Mouse (Mus musculus) cerebellum, adult (tissue): ENCODE data around the gene Scel.

Source experiments
- ATAC-seq: cut with Nextera tagmentation; 2 replicates; pipeline ENCODE4 v1.9.2; 2017; ENCODE audit warnings: mild to moderate bottlenecking, moderate library complexity, mixed read lengths; ENCODE audit not compliant: insufficient number of reproducible peaks, low FRiP score, low TSS enrichment

Scel gene

DNA sequence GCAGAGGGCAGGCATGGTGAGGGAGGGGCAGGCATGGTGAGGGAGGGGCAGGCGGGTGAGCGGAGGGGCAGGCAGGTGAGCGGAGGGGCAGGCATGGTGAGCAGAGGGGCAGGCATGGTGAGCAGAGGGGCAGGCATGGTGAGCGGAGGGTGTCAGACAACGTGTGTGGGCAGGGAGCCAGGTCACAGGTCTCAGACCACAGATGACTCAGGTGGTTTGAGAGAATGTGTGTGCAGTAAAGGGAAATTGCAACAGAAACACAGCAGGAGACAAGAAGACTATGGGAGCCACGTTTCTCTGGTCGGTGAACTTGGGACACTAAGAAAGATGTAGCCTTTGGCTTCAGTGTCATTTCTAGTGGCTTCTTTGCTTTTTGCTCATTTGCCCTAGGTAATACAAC lies 8.6 kb upstream of the Scel start:
- ATAC-seq: no peak

DNA sequence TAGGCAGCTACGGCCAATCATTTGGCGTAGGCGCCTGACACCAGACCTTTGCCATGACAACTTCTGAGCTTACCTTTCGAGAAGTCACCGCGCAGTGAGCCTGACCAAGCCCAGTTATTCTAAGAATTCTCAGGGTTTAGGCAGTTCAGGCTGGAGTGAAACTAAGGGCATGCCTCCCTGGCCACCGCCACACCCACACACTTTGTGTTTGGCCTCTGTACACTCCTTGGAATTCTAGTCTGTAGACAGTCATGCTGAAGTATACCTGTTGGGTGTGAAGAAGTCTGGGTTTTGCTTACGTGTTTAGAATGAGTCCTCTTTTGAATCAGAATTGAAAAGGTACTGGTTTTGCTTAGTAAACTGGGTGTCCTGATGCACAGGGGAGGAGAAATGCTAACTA lies 3.6 kb upstream of the Scel start:
- no peak for ATAC-seq

DNA sequence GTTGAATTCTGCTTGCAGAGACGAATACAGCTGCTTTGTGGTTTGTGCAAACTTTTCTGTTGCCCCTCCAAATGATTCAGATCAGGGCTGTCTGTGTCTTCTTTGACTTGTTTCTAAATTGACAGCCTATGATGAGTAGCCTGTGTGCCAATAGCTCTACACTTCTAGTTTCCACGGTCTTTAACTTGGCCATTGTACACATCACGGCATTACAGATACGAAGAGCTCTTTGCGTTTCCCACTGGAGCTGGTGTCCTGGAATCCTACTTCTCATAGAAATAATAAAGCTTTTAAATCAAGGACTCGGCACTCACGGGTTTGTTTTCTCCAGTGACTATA lies 300 bp downstream of the Scel start:
- no peak for ATAC-seq

DNA sequence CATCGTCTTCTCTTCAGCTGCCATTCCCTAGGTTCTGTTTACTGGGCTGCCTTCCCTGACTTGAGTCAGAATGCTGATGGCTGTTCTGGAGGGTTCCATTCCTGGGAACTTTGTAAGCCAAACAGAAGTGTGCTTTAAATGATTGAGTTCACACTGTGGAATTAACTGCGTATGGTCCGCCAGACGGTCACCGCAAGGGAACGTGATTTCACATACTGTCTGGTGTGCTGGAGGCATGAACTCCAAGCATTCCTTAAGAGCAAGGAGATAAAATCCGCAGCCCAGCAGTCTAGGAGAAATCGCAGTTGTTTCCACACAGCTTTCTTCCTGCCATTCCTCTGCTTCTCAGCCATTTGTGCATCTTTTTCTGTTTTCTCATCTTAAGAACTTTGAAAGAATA lies 2.3 kb downstream of the Scel start:
- no peak for ATAC-seq

DNA sequence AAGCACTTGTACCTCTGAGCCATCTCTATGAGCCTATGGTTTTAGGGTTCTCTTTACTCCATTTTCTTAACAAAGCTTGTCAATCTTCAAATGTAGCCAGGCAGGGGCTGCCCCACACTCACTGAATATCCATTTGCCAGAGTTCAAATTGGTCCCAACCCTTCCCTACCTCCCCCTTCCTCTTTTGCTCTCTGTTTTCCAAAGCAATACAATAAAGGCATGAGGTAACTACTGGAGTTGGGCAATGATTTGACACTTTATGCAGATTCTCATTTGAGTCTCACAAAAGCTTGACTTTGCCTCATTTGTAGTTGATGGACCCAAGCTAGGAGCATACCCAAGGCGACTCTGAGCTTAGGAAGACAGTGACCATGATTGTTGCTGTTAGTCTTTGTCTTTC lies 13.1 kb downstream of the Scel start:
- ATAC-seq: no peak

DNA sequence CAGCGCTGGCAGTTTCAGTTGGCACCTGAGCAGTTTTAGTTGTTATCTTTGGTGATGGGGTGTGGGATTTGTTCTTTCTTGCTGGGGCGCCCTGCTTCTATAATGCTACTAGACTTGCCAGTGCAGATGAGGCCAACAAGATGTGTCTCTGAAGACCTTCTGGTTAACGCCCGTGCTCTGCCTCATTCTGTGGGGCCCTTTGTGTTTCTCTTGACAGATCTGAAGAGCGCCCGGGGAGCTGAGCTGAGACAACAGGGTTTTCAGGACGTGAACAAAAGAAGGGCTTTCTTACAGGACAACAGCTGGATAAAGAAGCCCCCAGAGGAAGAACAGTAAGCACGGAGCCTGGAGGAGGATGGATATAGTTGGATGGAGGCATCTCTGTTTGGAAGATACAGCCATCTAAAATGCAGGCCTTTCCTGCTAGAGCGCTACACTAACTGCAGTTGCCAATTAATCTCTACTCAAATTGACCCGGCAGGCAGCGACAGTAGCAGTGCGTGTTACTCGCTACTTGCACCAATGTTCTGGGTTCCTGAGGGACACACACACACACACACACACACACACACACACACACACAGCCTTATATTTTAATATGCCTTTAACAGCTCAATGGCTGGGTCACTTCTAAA lies 16.7 kb downstream of the Scel start:
- ATAC-seq: no peak

DNA sequence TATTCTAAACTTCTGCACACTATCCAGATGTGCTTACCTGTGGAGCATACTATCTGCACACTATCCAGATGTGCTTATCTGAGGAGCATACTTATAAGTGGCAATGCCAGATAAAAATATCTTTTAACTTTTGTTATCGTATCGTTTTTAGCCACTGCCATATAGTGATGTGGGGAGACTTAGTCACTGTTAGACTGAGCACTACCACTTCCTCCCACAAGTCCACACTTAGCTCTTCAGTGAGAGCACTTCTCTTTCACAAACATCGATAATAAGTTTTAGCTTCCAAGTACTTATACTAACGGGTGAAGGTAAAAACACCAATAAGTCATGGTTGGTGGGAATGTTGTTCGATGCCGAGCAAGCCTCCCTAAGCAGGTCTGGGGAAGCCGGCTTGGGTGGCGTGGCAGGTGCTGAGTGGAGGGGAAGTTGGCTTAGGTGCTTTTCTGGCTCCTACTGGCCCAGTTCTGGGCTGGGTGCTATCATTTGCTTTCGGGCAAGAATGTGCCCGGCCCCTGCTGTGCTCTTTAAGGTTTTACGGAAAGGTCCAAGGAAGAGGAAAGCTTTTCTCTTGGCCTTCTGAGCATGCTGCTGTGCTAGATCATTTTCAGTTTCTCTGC lies 18.7 kb downstream of the Scel start:
- ATAC-seq: no peak

DNA sequence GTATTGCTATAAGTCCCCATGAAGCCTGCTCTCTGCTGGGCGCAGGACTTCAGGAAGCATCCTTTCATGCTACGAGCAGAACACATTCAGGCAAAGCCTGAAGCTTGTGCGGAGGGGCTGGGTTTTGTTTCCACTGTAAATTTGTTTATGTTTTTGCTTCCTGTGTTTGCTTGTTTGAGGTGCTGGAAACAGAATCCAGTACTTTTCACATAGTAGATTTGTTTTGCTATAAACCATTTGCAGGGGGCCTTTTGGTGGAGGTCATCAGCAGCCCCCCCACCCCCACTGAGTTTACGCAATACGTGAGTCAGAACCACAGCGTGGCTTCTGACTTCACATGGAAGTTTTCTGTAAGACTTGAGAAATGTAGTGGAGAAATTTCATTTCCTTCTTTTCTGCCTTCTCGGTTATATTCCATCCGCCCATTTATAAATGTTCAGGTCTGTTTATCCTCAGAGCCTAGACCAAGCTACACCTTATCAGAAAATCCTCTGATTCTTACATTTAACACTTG lies 22.4 kb downstream of the Scel start:
- no peak for ATAC-seq

DNA sequence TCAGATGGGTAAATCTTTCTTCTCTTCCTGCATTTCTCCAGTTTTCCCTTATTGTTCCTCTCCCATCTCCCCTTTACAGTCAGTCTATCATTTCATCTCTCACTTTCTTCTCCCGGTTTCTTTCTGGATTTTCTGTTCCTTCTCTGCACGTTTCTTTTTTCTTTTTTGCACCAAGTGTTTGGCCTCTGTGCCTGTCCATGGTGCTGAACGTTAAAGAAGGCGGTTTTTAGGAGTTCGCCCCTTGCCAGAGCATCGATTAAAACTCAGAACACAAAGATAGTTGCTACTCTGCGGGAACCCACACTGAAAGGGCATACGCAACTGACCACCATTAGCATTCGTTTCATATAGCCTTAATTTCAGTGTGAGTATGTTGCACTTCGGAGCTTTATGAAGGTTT lies 23.2 kb downstream of the Scel start:
- no peak for ATAC-seq

DNA sequence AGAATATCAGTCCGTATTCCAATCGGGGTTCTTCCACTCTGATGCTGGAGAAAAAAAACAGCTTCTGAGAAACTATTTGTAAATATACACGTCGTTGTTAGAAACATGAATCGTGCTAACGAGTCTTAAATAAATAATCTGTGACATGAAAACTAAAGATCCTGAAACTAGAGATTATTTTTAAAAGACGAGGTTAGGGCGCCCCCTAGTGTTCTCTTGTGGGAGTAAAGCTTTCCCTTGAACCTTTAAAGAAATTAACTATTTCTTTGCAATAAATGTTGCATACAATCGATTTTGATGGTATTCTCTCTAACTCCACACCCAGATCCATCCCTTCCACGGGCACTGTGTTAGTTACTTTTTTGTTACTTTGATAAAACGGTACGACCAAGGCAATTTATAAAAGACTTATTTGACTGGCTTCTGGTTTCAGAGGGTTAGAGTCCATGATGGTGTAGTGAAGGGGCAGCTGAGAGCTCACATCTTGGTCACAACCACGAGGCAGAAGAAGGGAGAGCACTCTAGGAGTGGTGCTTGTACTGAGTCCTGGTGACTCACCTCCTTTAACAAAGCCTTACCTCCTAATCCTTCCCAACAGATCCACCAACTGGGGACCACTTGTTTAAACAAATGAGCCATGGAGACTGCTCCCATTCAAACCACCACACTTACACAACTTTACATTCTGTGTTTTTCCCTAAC lies 24.4 kb downstream of the Scel start:
- 0 out of 2 replicates have a peak, but pooled peaks have one; percentile 36 for ATAC-seq

DNA sequence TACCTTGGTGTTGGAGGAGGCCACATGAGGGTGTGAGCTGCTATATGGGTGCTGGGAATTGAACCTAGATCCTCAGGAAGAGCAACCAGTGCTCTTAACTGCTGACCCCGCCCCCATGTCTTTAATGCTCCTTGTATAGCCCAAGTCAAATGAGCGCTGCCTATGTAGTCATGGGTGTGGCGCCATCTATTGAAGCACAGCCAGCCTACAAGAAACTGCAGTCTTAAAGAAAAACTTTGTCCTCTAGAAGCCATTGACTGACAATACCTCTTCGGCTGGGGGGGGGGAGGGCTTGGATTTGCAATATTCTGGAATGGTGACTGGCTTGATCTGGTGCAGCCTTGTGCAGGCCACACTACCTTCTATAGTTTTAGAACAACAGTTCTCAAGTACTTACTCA lies 26.7 kb downstream of the Scel start:
- no peak for ATAC-seq

DNA sequence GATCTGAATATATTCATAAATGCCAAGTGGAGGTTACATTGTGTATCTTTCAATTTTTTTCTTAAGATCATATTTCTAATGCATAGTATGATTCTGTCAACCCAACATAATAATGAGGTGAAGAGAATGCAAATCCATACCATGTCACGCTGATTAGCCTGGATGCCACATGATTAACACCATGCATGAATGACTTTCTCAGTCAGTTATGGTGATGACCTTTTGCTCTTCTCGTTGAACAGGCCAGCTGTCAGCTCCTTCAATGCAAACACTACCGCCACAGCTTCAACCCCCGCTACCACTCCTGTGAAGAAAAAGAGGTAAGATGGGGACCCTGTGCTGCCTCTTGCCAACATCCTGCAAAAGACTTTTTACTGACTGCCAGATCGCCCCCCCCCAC lies 28.5 kb downstream of the Scel start:
- no peak for ATAC-seq

DNA sequence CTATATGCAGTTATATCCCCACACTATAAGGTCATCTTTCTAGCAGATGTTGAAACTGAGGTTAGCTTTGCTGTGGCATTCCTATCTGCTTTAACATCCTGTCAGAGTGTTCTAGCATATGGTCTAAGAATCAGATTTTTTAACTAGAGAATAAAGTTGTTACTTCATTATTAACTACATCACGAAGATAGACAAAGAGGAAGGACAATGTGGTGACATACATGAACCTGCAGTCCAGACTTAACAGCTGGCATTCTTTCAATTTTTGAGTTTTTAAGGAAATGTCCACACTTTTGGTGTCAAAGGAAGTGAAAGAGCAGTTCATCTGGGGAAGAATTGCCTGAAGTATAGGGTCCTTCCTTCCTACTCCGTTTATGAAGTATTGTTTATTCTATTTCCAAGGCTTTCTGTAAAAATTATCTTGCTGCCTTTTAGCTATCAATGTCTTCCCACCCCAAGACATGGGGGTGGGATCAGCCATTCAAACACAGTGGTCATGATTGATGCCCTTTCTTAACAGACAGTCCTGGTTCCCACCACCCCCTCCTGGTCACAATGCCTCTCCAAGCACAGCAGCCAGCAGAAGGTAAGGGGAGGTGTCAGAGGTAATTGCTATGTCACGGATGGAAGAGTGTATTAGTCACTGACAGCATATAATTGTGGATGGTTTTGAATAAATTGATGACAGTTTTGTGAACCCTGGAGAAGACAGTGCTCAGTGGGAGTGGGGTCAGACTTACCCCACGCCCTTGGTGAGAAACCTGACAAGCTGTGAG lies 30.4 kb downstream of the Scel start:
- no peak for ATAC-seq

DNA sequence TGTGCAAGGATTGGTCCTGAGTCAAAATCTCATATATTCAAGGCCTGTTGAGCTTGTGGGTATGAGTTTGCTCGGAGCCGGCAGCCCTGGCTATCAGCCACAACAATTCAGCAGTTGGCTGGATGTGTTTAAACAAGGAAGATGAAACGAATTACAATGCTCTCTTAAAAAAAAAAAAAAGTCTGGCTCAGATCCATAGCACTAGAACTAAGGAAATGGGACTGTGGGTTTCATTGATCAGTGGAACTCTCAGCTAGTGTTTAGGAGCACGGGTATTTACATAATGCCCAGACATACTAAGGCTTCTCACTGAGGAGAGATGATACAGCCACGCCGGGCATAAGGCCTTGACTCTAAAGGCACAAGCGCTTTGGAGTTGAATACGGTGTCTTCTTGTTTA lies 32.6 kb downstream of the Scel start:
- ATAC-seq: peak; percentile 67

DNA sequence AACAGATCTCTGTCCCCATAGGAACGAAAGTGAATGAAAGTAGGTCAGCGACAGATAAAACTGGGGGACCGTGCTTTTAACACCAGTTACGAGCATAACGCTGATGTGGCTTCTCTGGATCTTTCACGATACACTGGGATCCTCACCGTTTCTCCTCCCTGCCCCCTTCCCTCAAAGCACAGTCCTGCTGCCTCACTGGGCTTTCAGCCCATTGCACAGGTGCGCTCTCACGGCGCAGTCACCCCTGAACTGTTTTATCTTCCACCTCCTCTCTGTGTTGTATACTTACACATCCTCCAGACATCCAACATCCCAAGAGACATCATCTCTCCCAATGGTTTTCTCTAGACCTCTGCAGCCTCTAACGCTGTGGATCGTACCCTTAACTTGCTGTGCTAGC lies 33.1 kb downstream of the Scel start:
- ATAC-seq: peak; percentile 71

DNA sequence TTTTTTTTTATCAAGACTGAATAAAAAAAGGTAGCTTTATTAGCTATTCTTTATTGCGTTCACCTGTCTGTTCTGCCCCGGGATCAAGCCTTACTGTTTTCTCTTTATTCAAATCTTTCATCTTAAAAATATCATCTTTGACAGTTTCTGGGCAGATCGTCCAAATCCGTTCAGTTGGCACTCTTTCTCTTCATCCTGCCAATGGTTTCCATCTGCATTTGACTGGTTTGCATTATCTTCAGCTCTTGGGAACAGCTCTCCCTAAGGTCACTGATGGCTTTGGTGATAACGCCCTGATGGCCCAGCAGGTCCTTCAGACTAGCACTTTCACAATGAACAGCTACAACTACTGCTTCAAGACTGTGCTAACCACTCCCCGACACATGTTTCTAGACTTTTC lies 35.1 kb downstream of the Scel start:
- ATAC-seq: no peak

DNA sequence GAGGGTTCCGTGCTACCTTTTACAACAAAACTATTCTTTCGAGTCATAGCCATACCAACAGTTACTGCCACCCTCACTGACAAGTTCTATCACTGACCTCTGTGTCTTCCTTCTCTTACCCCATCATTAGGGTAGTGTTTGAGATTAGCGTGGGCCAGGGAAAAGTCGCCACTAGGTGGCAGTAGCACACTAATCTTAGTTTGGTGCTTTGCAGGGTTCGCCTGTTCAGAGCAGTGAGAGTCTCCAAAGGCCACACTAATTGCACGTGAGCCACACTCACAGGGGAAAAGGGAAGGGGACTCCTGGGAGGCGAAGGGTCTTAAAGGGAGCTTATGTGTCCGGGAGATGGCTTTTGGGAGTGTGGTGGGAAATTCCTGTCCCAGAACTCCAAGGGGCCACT lies 37.3 kb downstream of the Scel start:
- peak; percentile 76 for ATAC-seq

DNA sequence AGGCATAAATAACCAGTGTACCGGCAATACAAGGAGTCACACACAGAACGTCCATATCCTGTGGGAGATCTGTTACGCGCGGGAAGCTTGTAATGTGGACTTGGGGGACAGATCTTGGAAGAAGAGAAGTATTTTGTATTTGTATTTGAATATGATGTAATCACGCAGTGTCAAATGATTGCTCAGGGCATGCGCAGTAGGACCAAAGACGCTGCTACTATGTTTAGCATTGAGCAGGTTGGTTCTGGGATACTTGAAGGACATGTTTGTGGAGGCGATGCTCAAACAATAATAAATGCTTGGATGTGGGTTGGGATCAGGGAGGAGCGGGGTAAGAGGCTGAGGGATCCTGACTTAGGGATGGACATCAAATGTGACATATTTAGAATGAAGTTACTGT lies 37.8 kb downstream of the Scel start:
- ATAC-seq: no peak

DNA sequence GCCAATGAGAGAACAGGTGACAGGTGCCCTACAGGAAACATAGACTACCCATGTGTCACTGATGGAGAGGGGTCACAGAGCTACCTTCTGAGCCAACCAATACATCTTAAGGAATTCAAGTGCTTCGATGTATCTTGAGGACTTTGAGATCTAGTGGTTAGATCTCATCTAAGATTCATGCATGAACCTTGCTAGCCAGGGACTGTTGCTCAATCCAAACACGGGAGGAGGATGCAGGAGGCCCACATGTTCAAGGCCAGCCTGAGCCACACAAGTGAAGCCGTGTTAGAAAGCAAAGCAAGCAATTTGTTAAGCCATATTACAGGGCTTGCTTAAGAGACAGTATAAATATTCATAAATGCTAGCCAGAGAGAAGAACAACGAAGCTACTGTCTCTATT lies 38.8 kb downstream of the Scel start:
- no peak for ATAC-seq

DNA sequence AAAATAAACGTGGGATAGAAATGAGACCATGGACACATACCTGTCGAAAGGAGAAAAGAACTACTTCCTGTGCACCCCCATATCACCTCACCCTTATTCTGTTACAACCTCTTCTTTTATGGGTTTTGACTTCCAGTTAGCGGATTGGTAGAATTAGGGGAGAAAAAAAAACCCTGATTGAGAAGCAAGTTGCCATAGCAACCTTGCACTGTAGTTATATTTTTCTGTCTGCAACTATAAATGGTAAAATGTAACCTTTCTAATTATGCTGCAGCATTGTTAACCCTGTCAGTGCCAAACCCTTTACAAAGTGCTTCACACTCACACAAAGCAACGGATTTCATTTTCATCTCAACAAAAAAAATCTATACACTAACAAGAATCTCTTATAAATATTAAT lies 39.2 kb downstream of the Scel start:
- no peak for ATAC-seq

DNA sequence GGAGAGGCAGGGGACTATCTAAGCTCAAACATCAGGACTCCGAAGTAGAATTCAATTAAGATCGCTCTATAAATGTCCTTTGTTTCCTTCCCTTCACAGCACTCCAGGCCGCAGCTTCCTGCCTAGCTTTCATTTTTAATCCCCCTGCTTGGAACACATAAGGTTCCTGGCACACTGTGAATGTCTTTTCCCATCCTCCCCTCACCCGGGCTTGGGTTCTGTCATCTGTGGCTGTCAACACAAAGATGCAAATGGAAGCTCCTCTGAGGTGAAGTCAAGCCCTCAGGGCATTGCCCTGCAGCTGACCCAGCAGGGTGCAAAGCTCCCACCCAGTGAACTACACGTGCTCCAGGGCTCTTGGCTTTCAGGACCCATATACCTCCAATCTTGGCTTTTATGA lies 43.5 kb downstream of the Scel start:
- no peak for ATAC-seq
